Mouse (Mus musculus) cerebellum, adult 11 months (tissue): ENCODE data around the gene Prom1.
A peak's percentile ranks its signal among the peaks of the same experiment; 100 is the strongest.

Experiments
- DNase-seq: peaks from one replicate; pipeline ENCODE4 v3.0.0; 2022

Prom1 gene

DNA sequence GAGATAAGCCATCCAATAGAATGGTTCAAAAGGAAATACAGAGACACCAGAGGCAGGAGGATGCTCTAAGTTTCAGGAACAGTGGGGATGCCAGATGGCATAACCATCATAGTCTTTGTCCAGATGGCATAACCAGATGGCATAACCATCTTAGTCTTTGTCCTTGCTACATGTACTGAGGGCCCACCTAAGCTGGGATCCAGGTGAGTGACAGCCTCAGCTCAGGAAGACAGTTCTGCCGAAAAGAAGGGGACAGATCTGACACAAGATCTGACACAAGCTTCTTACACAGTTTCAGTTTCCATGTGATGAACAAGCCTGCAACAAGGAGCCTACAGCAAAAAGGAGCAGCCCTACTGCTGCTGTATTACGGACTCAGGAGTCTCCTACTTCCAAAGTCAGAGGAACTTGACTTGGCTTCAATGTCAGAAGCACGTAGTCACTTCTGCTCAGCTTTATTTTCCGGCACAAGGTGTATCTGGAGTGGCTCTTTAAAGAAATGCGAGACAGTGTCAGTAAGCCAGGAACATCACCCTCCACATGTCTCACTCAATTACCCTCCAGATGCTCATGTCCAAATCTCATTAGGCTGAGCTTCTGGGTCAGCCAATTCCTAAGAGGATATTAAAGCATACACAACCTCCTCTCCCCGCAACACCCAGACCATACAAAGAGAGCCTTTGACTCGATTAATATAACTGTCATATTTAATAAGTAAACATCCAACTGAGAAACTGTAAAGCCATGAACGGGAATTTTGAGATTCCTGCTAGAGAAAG is 21.4 kb downstream of the Prom1 start:
- DNase-seq, result no peak

DNA sequence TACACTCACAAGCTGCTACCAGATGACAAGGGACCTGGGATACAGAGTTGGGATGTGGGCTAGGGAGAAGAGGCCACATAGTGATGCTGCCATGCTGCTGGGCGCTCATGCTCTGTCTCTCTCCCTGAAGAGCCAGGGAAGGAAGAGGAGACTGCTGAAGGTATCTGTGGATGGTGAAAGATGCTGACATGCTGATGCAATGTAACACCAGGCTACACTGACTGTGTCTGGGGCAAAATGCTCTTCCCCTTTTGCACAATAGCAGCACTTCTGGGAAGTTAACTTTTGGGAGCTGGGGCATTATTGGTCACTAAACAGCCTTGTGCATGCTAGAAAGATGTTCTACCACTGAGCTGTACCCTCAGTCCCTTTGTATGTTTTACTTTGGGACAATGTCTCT is 26.4 kb downstream of the Prom1 start:
- no peak for DNase-seq

DNA sequence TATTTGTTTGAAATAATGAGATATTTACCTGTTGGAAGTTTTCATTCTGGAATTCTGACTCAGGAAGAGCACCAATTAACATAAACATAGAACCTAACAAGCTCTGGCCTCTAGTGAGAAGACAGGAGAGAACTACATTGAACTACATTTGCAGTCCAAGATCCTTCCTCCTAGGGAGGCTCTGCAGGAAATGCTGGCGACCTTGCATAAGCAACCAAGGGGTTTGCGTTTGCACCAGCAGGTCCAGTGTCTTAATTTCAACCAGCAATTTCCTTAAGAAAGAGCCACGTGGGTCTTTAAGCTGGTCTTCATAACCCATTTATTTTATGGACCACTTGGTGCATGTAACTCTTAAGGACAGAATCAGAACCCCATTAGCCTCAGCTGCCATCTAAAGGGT is 28.2 kb downstream of the Prom1 start:
- no peak for DNase-seq

DNA sequence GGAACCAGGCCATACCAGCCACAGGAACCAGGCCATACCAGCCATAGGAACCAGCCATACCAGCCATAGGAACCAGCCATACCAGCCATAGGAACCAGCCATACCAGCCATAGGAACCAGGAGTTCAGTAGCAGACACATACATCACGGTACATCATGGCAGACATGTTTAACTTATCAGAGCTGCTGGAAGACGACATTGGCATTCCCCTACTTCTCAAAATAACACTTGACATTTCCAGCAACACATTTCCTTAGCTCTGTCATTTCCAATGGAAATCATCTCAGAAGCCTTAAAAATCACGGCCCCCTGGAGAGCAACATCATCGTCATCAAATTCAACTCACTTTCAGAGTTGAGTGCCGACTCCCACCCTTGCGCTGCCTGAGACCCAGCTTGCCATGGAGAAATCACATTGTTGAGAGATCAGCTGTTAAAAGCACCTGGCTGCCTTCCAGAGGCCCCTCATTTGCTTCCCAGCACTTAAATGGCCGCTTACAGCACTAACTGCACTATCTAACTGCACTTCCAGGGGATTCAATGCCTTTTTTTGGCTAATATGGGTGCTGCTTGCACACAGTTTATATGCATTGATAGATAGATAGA is 31.2 kb downstream of the Prom1 start:
- DNase-seq, result no peak

DNA sequence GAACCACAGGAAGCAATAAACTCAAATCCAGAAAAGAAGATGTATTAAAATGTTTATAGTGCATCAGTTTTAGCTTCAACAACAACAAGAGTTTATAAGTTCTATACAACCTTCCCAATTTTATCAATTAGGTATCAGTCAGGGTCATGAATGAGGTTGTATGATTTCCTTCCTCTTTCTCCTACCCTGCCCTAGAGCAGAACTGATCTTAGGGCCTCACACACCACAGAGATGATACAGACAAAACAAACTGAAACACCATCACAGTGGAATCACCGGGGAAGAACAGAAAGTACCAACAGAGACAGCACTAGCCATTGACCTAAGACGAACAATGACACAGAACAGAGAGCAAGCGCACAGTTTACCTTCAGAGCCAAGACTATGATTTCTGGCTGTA is 43.6 kb downstream of the Prom1 start:
- DNase-seq, result no peak

DNA sequence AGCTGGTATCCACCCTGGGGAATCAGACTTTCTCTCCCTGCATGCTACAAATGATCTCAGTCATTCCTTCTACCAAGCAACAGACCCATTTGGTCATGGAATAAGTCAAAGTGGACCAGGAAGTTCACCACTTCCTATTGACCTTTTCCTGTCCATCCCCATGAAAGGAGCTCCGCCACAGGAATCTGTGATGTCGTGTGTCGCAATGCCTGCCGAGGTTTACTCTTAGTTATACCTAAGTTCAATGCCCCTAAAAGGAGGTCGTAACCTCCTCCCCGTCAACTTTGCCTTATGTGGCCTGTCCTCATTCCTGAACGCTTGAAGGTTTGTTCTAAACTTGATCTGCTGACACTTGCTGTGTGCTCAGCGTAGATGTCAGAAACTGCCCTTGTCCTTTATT is 51.6 kb downstream of the Prom1 start:
- no peak for DNase-seq

DNA sequence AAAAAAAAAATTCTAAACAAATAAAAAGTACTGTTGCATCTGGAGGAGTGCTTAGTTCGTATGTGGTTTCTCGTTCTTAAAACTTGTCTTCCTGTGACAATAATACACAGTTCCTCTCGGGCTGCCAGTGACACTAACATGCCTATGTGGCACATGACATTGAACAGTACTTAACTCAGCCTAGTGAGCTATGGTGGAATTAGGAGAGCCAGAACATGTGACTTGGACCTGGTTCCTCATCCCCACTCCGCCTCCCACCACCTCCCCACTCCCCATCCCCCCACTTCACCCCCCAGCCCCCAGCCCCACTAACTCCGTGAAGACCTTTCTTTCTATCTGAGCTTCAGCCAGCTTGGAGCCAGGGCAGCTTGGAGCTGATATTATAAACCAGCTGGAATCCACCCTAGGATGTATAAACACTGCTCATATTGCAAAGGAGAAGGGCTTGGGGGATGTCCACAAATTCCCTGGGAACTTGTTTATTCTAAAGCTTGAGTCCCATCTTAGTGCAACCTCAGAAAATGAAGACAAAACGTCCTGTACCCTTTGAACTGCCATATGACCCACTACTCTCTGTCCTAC is 52.3 kb downstream of the Prom1 start:
- no peak for DNase-seq

DNA sequence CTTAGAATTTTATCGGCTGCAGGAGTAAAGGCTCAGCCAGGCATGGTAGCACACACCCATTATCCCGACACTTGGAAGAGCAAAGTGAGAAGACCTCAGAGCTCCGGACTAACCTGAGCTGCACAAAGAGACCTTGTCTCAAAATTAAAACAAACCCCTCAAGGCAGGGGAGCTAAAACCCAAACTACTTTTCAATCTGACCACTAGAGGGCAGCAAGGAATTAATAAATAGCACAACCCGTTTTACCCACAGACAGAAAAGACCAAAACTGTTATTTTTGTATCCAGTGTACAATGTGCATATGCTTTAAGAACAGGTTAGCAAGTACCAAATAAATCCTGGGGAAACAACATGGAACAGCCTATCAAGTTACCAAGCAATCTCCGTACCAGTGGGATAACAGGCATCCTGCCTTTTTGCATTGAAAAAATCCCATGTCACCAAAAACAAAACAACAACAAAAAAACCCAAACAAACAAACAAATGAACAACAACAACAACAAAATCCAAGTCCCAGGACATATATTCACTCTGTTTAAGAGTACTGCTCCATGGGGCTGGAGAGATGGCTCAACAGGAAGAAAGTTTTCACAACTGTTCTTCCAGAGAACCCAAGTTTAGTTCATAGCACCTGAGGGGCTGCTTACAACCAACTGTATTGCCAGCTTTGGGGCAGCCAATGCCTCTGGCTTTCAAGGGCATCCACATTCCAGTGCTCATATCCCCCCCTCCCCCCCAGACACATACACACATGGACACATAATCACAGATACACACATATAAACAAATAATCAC is 53.1 kb downstream of the Prom1 start:
- peak; percentile 22 for DNase-seq

DNA sequence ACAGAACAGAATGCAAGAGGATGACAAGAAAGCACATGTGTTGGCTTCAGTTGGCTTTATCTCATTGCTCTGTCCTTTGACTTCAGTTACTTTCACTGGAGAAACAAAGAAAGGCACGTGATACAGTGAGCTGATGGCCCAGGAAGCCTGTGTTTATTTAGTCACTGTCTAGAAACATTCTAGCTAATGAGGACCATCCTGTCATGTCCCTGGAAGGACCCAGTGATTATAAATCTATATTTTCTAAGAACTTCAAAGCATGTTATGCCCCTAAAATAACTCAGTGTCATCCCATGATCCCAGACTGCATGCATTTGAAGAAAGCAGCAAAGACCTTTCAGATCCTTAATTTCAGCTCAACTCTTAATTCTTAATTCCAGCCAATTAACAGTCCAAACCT is 60.1 kb downstream of the Prom1 start:
- no peak for DNase-seq

DNA sequence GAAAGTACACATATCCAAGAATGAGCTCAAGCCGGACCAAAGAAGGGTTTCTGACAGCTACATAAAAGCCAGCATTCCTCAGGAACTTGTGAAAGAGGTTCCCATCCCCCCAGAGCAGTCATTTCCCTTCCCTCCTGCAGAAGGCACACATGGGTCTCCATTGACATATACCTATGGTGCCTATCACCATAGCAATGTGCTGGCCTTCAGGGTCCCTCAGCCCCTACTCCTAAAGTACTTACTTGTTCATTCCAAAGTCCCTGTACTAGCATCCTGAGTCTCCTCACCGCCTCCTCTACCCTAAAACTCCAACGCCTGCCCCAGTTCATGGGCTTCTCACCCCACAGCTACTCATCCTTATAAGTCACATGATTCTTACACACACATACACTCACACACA is 60.8 kb downstream of the Prom1 start:
- DNase-seq, result no peak

DNA sequence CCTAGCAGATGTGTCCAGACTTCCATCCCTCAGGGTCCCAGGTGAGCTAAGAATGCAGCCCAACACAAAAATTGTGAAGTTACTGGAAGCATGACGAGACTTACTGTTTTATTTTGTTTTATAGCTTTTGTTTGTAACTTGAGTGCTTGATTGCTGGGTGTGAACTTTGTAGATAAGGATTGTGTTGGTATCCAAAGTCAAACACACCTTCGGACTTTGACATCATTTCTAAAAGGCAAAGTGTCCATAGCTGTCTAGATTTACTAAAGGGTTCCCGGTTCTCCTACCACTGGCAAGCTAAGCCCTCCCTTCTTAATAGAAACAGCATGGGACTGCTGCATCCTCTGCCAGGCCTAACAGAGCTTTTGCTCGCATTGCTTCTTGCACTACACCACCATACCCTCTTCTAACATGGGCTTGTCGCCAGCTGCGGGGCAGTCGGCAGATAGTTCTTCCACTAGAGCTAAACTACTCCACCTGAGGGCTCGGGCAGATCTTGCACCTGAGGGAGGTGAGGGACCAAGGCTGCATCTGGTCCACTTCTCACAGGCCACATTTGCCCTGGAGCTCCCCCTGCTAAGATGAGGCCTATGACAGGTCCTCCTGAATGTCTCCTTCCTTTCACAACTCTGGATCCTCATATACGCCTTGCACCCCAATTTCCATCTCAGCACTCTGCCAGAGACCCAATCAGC is 103.4 kb downstream of the Prom1 start:
- no peak for DNase-seq

DNA sequence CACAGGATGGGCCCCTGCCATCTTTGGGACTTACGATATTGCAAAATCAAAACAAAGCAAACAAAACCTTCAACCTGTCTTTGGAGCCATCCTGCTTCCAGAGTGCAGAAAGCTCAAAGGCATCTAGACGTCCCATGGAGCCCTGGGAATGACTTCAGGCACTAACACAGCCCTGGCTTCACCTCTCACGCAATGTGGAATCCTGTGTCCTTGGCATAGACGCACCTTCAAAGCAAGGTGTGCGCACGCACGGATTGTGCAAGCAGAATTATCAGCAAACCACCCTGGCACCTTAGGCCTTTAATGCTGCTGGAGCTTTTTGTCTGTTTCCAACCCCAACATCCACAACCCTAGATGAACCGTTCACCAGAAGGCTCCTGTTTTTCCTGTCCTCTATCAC is 104.2 kb downstream of the Prom1 start:
- no peak for DNase-seq

DNA sequence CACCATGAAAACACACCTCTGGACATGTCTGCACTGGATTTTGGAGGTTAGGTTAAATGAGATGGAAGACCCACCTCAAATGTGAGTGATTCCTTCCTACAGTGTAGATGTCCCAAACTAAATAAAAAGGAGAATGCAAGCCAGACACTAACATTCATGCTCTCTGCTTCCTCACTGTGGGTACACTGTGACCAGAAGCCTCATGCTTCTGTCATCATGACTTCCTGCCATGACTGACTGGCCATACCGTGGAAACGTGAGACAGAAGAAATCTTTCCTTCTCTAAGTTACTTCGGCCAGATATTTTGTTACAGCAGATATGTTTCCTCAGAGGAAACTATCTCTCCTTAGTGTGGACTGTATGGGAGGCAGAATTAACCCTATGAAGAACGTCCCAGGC is 105.7 kb downstream of the Prom1 start:
- no peak for DNase-seq

DNA sequence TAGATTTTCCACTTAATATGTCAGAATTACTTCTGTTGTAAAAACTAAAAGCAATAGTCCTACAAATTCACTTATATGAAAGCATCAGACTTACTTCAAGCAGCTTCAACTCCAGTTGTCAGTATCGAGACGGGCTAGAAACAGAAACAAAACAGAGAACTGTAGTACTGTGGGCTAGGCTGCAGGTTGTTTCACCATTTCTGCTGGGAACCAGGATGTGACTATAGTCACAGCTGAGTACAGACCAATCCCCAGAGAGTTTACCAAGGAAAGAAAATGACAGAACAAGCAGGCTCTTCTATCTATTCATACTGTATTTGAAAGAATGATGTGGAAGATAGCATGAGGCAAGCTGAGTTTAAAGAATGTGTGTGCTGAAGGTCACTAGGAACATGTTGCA is 106.9 kb downstream of the Prom1 start:
- DNase-seq, result no peak

DNA sequence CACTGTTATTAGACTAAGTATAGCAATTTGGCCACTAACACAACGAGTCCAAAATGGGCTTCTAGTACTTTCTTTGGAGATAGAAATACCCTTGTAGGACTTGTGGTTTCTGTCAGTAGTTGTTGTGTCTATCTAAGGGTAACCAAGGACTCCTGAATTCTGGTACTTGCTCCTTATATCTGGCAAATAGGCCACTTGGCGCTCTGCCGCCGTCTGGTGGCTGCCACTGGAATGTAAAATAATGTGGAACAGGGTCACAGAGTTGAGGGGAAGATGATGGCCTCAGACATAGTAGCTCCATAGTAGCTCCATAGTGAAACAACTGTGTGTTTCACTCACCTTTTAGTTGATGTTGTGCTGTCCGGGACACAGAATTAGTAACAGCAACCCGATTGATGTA is 111.5 kb downstream of the Prom1 start:
- DNase-seq, result peak; percentile 33

DNA sequence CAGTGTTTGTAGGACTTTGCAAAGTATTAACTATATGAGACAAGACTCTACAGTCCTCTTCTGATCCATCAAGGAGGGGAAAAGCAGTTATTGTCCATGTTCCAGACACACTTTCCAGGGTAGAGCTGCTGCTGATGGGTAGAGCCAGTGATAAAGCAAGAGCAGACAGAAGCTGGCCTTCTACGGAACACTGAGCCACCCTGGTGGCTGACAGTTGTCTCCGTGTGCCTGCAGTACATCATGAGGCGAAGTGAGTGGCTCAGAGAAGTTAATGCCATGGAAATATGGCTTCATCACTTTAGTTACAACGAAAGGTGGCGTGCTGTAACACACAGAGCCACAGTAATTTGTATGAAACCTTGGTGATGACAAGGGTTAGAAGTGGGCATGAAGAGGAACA is 112.8 kb downstream of the Prom1 start:
- no peak for DNase-seq

DNA sequence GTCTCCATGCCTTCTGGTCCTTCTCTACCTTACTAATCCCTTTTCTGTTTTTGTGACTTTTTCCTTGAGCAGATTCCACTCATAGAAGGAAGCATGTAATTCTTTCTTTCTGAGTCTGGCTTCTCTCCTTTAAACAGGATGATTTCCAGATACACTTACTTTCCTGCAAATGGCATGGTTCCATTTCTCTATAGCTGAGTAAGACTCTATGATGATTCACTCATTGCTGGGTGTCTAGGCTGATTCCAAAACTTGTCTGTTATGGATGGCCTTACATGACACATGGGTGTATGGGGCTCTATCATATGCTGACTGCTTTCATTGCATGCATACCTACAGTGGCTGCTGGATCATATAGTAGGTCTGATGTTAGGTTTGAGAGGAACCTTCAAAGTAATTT is 115.6 kb downstream of the Prom1 start:
- no peak for DNase-seq

DNA sequence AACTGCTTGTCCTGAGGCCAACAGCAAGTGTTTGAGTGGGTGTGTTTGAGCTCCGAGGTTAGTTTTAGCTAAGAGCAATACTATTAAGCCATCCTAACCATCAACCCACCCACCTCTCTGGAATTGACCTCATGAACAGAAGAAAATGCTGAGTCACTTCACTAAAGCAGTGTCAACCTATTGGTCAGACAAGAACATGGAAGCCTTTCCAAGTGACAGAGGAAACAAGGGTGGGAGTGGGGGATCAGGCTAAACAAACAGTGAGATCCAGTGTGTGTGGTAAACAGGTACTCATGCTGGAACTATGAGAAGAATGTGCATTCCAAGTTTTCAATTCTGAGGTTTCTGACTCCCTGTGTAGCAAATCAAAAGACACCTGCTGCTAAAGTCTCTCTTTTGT is 118.9 kb downstream of the Prom1 start:
- no peak for DNase-seq

DNA sequence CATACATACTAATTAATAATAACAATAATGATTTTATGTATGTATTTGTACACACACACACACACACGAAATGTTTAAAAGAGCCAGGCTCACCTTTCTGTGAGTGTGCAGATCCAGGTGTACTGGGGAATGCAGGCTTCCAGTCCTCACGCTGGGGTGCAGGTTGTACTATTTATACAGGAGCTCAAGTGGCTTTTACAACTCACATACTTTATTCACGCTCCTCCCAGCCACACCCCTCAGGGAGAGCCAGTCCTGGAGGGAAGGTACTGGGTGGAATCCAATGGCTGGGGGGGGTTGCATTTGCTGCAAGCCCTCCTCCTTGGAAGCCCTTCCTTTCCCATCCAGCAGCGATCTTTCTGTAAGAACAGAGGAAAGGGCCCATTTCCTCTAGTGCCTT is 120.2 kb downstream of the Prom1 start, which contains the start of gene Fgfbp1:
TSS of gene Fgfbp1 (minus strand) at position 160 of the 400 bp plus-strand sequence.
- no peak for DNase-seq

DNA sequence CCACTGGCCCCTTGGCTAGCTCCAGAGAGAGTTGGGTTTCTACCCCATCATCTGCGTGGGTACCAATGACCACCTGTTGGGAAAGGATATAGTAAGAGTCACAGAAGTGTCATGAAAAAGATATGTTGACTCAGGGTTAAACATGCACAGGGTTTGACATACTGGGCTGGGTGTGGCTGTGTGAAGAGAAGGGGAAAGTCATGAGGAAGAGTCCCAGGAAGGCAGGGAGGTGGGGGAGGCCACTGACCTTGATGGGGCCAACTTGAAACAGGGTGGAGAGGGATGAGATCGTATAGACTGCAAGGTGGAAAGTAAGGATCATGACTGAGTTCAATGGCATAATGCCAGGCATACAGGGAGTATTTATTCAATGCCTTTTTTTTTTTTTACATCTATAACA is 121.4 kb downstream of the Prom1 start:
- DNase-seq, result no peak

DNA sequence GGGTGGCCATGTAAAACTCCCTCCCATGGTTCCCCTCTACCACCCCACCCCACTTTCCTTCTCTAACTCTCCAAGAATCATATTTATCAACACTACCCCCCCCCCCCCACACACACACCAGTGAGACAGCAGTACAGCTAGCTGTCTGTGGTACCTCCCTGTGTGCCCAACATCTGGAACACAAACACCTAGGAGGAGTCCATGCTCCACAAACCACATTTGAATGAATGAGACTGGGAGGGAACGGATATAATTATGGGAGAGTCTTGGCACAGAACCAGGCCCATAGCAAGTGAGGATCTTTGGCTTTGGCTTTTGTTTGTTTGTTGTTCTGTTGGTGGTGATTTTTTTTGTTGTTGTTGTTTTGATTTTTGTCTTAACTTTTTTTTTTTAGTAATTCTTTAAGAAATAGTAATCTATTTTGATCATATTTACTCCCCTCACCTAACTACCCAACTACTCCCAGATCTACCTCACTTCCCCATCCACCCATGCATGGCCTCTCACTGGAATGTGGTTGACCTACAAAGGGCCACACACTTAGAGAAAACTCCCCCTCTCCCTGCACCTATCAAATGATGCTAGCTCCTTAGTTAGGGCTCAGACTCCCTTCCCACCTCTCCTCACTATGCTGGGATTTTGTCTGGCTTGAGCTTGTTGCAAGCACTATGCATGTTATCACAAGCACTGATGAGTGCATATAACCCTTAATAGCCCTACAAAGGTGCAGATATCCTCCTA is 124.8 kb downstream of the Prom1 start:
- no peak for DNase-seq

DNA sequence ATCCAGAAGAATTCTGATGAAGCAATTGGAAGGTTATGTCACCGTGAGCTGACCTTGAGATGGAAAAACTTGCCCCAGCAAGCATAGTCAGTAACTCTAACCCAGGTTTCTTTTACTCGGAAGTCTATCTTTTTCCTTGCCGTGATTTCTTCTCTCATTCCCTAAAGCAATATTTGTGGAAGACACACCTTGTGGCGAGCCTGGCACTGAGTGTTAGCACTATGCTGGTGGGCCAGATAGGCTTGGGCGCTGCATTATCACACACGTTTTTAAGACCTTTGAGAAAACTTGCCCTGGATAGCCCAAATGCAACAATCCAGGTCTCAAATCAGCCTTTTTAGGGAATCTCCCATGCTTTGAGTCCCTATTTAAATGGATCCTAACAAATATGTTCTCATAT is 127.7 kb downstream of the Prom1 start:
- no peak for DNase-seq
